Mouse (Mus musculus): ENCODE results near the gene Rps19. TPM values are rescaled to one million over a fixed set of nuclear protein-coding genes. Genes with fewer than 3 reads are reported as not detected.
"Not testable (repeated sequence)": the region's sequence is repeated elsewhere in the genome, so short reads cannot be mapped to it uniquely, and the experiment has no call there.

Gene Rps19
- polyA plus RNA-seq, 1 experiment from 2014 or later: 2,334 TPM

GRCm38 (mm10) chr7:24885468-24886307 is 1.5 kb downstream of the Rps19 start:
- Histone ChIP-seq H3K36me3 (ENCODE audit: control insufficient read depth, insufficient read depth, low read length) (peaks cover 33% of the 10 kb centered on the region), H3K27ac (ENCODE audit: low read length) (peak overlapping the region; percentile 3; the same call in 1 of the 2 replicates), H3K9me3 (ENCODE audit: control insufficient read depth, low read length) (no peaks in the 10 kb centered on the region), H3K4me1 (ENCODE audit: control insufficient read depth, insufficient read depth, low read length) (peaks cover 21% of the 10 kb centered on the region), H3K4me3 (ENCODE audit: low read length) (peak overlapping the region; percentile 99), H3K4me2 (ENCODE audit: low read depth, low read length) (peak overlapping the region; percentile 86), H3K27me3 (replicated peaks; ENCODE audit: control insufficient read depth, insufficient read depth, low read length) (no peaks in the 10 kb centered on the region), H3K9ac (ENCODE audit: low read depth, low read length) (peak overlapping the region; percentile 100)
- ATAC-seq: no peak
- 25% methylated on average over 12 of the region's 12 CpGs for WGBS

GRCm38 (mm10) chr7:24886308-24886633 is 2.1 kb downstream of the Rps19 start:
- Histone ChIP-seq H3K9ac (ENCODE audit: low read depth, low read length) (peak overlapping the region; percentile 100), H3K9me3 (ENCODE audit: control insufficient read depth, low read length) (no peaks in the 10 kb centered on the region), H3K4me3 (ENCODE audit: low read length) (peak overlapping the region; percentile 99), H3K27me3 (replicated peaks; ENCODE audit: control insufficient read depth, insufficient read depth, low read length) (no peaks in the 10 kb centered on the region), H3K27ac (ENCODE audit: low read length) (0 out of 2 replicates have a peak overlapping the region, but pooled peaks have one; percentile 3), H3K36me3 (ENCODE audit: control insufficient read depth, insufficient read depth, low read length) (peaks cover 33% of the 10 kb centered on the region), H3K4me2 (ENCODE audit: low read depth, low read length) (peak overlapping the region; percentile 86), H3K4me1 (ENCODE audit: control insufficient read depth, insufficient read depth, low read length) (peaks cover 21% of the 10 kb centered on the region)
- ATAC-seq: no peak
- WGBS: 48% methylated on average over 4 of the region's 4 CpGs

GRCm38 (mm10) chr7:24887096-24887495 is 2.9 kb downstream of the Rps19 start:
- Histone ChIP-seq H3K9ac (ENCODE audit: low read depth, low read length) (peak overlapping the region; percentile 100), H3K27me3 (replicated peaks; ENCODE audit: control insufficient read depth, insufficient read depth, low read length) (no peaks in the 10 kb centered on the region), H3K36me3 (ENCODE audit: control insufficient read depth, insufficient read depth, low read length) (peaks cover 33% of the 10 kb centered on the region), H3K4me3 (ENCODE audit: low read length) (peak overlapping the region; percentile 99), H3K27ac (ENCODE audit: low read length) (no peak overlapping the region), H3K4me2 (ENCODE audit: low read depth, low read length) (peak overlapping the region; percentile 86), H3K9me3 (ENCODE audit: control insufficient read depth, low read length) (no peaks in the 10 kb centered on the region), H3K4me1 (ENCODE audit: control insufficient read depth, insufficient read depth, low read length) (peaks cover 21% of the 10 kb centered on the region)
- no peak for ATAC-seq
- 63% methylated on average over 4 of the region's 4 CpGs for WGBS

GRCm38 (mm10) chr7:24889431-24890220 is 5.5 kb downstream of the Rps19 start:
- H3K4me2 ChIP-seq (ENCODE audit: low read depth, low read length): no peak overlapping the region
- H3K9ac ChIP-seq (ENCODE audit: low read depth, low read length): no peak overlapping the region
- no peaks in the 10 kb centered on the region for H3K27me3 ChIP-seq (replicated peaks; ENCODE audit: control insufficient read depth, insufficient read depth, low read length)
- peak; percentile 19 for ATAC-seq
- no peaks in the 10 kb centered on the region for H3K9me3 ChIP-seq (ENCODE audit: control insufficient read depth, low read length)
- no peak overlapping the region for H3K4me3 ChIP-seq (ENCODE audit: low read length)
- H3K27ac ChIP-seq (ENCODE audit: low read length): peak overlapping the region; percentile 4; the same call in 1 of the 2 replicates
- H3K36me3 ChIP-seq (ENCODE audit: control insufficient read depth, insufficient read depth, low read length): peaks cover 33% of the 10 kb centered on the region
- H3K4me1 ChIP-seq (ENCODE audit: control insufficient read depth, insufficient read depth, low read length): peaks cover 21% of the 10 kb centered on the region
- 77% methylated on average over 6 of the region's 6 CpGs for WGBS

- Histone ChIP-seq H3K4me1 (ENCODE audit: control insufficient read depth, insufficient read depth, low read length) (peaks cover 21% of the 10 kb centered on the region), H3K4me2 (ENCODE audit: low read depth, low read length) (no peak overlapping the region), H3K27me3 (replicated peaks; ENCODE audit: control insufficient read depth, insufficient read depth, low read length) (no peaks in the 10 kb centered on the region), H3K9me3 (ENCODE audit: control insufficient read depth, low read length) (no peaks in the 10 kb centered on the region), H3K27ac (ENCODE audit: low read length) (peak overlapping the region; percentile 4; the same call in 1 of the 2 replicates), H3K4me3 (ENCODE audit: low read length) (no peak overlapping the region), H3K9ac (ENCODE audit: low read depth, low read length) (no peak overlapping the region), H3K36me3 (ENCODE audit: control insufficient read depth, insufficient read depth, low read length) (peaks cover 33% of the 10 kb centered on the region)
- peak; percentile 68 for ATAC-seq
- WGBS: 34% methylated on average over 10 of the region's 10 CpGs
These were observed 6.4 kb downstream of the Rps19 start for GRCm38 (mm10) chr7:24890281-24891216.

- 66% methylated on average over 3 of the region's 3 CpGs for WGBS
- no peaks in the 10 kb centered on the region for H3K9me3 ChIP-seq (ENCODE audit: control insufficient read depth, low read length)
- no peak for ATAC-seq
- H3K27me3 ChIP-seq (replicated peaks; ENCODE audit: control insufficient read depth, insufficient read depth, low read length): no peaks in the 10 kb centered on the region
- no peak overlapping the region for H3K9ac ChIP-seq (ENCODE audit: low read depth, low read length)
- H3K4me2 ChIP-seq (ENCODE audit: low read depth, low read length): no peak overlapping the region
- H3K36me3 ChIP-seq (ENCODE audit: control insufficient read depth, insufficient read depth, low read length): peaks cover 33% of the 10 kb centered on the region
- H3K27ac ChIP-seq (ENCODE audit: low read length): no peak overlapping the region
- H3K4me3 ChIP-seq (ENCODE audit: low read length): no peak overlapping the region
- peaks cover 13% of the 10 kb centered on the region for H3K4me1 ChIP-seq (ENCODE audit: control insufficient read depth, insufficient read depth, low read length)
These were observed 7.3 kb downstream of the Rps19 start for GRCm38 (mm10) chr7:24891241-24892124.

GRCm38 (mm10) chr7:24892125-24892583 is 8.0 kb downstream of the Rps19 start:
- Histone ChIP-seq H3K4me2 (ENCODE audit: low read depth, low read length) (no peak overlapping the region), H3K27me3 (replicated peaks; ENCODE audit: control insufficient read depth, insufficient read depth, low read length) (no peaks in the 10 kb centered on the region), H3K36me3 (ENCODE audit: control insufficient read depth, insufficient read depth, low read length) (peaks cover 29% of the 10 kb centered on the region), H3K4me3 (ENCODE audit: low read length) (no peak overlapping the region), H3K9me3 (ENCODE audit: control insufficient read depth, low read length) (no peaks in the 10 kb centered on the region), H3K27ac (ENCODE audit: low read length) (no peak overlapping the region), H3K4me1 (ENCODE audit: control insufficient read depth, insufficient read depth, low read length) (peaks cover 6% of the 10 kb centered on the region; the same call in 1 of the 2 replicates), H3K9ac (ENCODE audit: low read depth, low read length) (no peak overlapping the region)
- WGBS: 64% methylated on average over 2 of the region's 2 CpGs
- no peak for ATAC-seq

GRCm38 (mm10) chr7:24895749-24896148 is 11.6 kb downstream of the Rps19 start:
- WGBS: 91% methylated on average over 2 of the region's 2 CpGs
- ATAC-seq; H3K9me3 ChIP-seq (ENCODE audit: control insufficient read depth, low read length); H3K27me3 ChIP-seq (replicated peaks; ENCODE audit: control insufficient read depth, insufficient read depth, low read length); H3K4me2 ChIP-seq (ENCODE audit: low read depth, low read length); H3K4me1 ChIP-seq (ENCODE audit: control insufficient read depth, insufficient read depth, low read length); H3K9ac ChIP-seq (ENCODE audit: low read depth, low read length); H3K36me3 ChIP-seq (ENCODE audit: control insufficient read depth, insufficient read depth, low read length); H3K27ac ChIP-seq (ENCODE audit: low read length); H3K4me3 ChIP-seq (ENCODE audit: low read length): not testable (repeated sequence)
